Mouse (Mus musculus): Measurements from ENCODE around the gene Htt. TPM values are rescaled to one million over a fixed set of nuclear protein-coding genes. Genes with fewer than 3 reads are reported as not detected.
A peak's percentile ranks its signal among the peaks of the same experiment; 100 is the strongest.

Gene Htt
- polyA plus RNA-seq, 1 experiment from 2014 or later: 4.9 TPM

- Histone ChIP-seq H3K9me3 (replicated peaks; ENCODE audit: control insufficient read depth, low read length) (no peaks in the 10 kb centered on the region), H3K36me3 (ENCODE audit: control insufficient read depth, insufficient read depth) (no peaks in the 10 kb centered on the region), H3K9ac (ENCODE audit: low read depth, low read length) (no peak overlapping the region), H3K4me1 (ENCODE audit: control insufficient read depth, low read depth, low read length) (peaks cover 51% of the 10 kb centered on the region), H3K27ac (ENCODE audit: low read length) (no peak overlapping the region), H3K4me2 (ENCODE audit: low read depth, low read length) (no peak overlapping the region), H3K27me3 (ENCODE audit: control insufficient read depth, insufficient read depth, low read depth, low read length) (no peaks in the 10 kb centered on the region), H3K4me3 (ENCODE audit: low read depth, low read length) (no peak overlapping the region)
- no peak for ATAC-seq (ENCODE audit: low read depth)
- WGBS (ENCODE audit: insufficient replicate concordance): 64% methylated on average over 6 of the region's 6 CpGs
These were observed 193.0 kb downstream of the Htt start for GRCm38 (mm10) chr5:34954508-34954907.

GRCm38 (mm10) chr5:34955630-34956029 is 194.1 kb downstream of the Htt start:
- Histone ChIP-seq H3K4me2 (ENCODE audit: low read depth, low read length) (no peak overlapping the region), H3K36me3 (ENCODE audit: control insufficient read depth, insufficient read depth) (no peaks in the 10 kb centered on the region), H3K4me1 (ENCODE audit: control insufficient read depth, low read depth, low read length) (peaks cover 54% of the 10 kb centered on the region), H3K9ac (ENCODE audit: low read depth, low read length) (no peak overlapping the region), H3K9me3 (replicated peaks; ENCODE audit: control insufficient read depth, low read length) (no peaks in the 10 kb centered on the region), H3K27ac (ENCODE audit: low read length) (no peak overlapping the region), H3K27me3 (ENCODE audit: control insufficient read depth, insufficient read depth, low read depth, low read length) (no peaks in the 10 kb centered on the region), H3K4me3 (ENCODE audit: low read depth, low read length) (no peak overlapping the region)
- no peak for ATAC-seq (ENCODE audit: low read depth)
- WGBS (ENCODE audit: insufficient replicate concordance): 24% methylated on average over 5 of the region's 5 CpGs

GRCm38 (mm10) chr5:34956151-34956550 is 194.6 kb downstream of the Htt start:
- Histone ChIP-seq H3K4me3 (ENCODE audit: low read depth, low read length) (no peak overlapping the region), H3K4me1 (ENCODE audit: control insufficient read depth, low read depth, low read length) (peaks cover 57% of the 10 kb centered on the region)
- no peak for ATAC-seq (ENCODE audit: low read depth)

GRCm38 (mm10) chr5:34957015-34957414 is 195.5 kb downstream of the Htt start:
- Histone ChIP-seq H3K4me1 (ENCODE audit: control insufficient read depth, low read depth, low read length) (peaks cover 65% of the 10 kb centered on the region), H3K4me2 (ENCODE audit: low read depth, low read length) (no peak overlapping the region), H3K27me3 (ENCODE audit: control insufficient read depth, insufficient read depth, low read depth, low read length) (no peaks in the 10 kb centered on the region), H3K27ac (ENCODE audit: low read length) (no peak overlapping the region), H3K9ac (ENCODE audit: low read depth, low read length) (no peak overlapping the region), H3K9me3 (replicated peaks; ENCODE audit: control insufficient read depth, low read length) (no peaks in the 10 kb centered on the region), H3K4me3 (ENCODE audit: low read depth, low read length) (no peak overlapping the region), H3K36me3 (ENCODE audit: control insufficient read depth, insufficient read depth) (no peaks in the 10 kb centered on the region)
- no peak for ATAC-seq (ENCODE audit: low read depth)
- WGBS (ENCODE audit: insufficient replicate concordance): 67% methylated on average over 2 of the region's 2 CpGs

More at GRCm38 (mm10) chr5:34956151-34956550, 194.6 kb downstream of the Htt start:
- H3K36me3 ChIP-seq (ENCODE audit: control insufficient read depth, insufficient read depth): no peaks in the 10 kb centered on the region
- no peaks in the 10 kb centered on the region for H3K27me3 ChIP-seq (ENCODE audit: control insufficient read depth, insufficient read depth, low read depth, low read length)
- 78% methylated on average over 7 of the region's 7 CpGs for WGBS (ENCODE audit: insufficient replicate concordance)
- H3K9ac ChIP-seq (ENCODE audit: low read depth, low read length): no peak overlapping the region
- H3K9me3 ChIP-seq (replicated peaks; ENCODE audit: control insufficient read depth, low read length): no peaks in the 10 kb centered on the region
- H3K27ac ChIP-seq (ENCODE audit: low read length): no peak overlapping the region
- no peak overlapping the region for H3K4me2 ChIP-seq (ENCODE audit: low read depth, low read length)

- Histone ChIP-seq H3K4me3 (ENCODE audit: low read depth, low read length) (no peak overlapping the region), H3K9ac (ENCODE audit: low read depth, low read length) (peak overlapping the region; percentile 36), H3K4me1 (ENCODE audit: control insufficient read depth, low read depth, low read length) (peaks cover 65% of the 10 kb centered on the region), H3K4me2 (ENCODE audit: low read depth, low read length) (peak overlapping the region; percentile 41; the same call in 1 of the 2 replicates), H3K36me3 (ENCODE audit: control insufficient read depth, insufficient read depth) (peaks cover 3% of the 10 kb centered on the region; the same call in 1 of the 2 replicates), H3K27me3 (ENCODE audit: control insufficient read depth, insufficient read depth, low read depth, low read length) (no peaks in the 10 kb centered on the region), H3K9me3 (replicated peaks; ENCODE audit: control insufficient read depth, low read length) (no peaks in the 10 kb centered on the region), H3K27ac (ENCODE audit: low read length) (peak overlapping the region; percentile 87)
- 19% methylated on average over 1 of the region's 1 CpGs for WGBS (ENCODE audit: insufficient replicate concordance)
- peak; percentile 94 for ATAC-seq (ENCODE audit: low read depth)
These were observed 198.5 kb downstream of the Htt start for GRCm38 (mm10) chr5:34960021-34960420.

MicroRNA genes within 50 kb of the gene (microRNA counts, 519-probe panel; counts per million panel counts)
- microRNA mmu-miR-467g: 2,430 counts per million, percentile 62 among the panel's probes with 10 or more counts

Small RNAs within 50 kb of the gene (microRNA-seq; reads per million reads assigned to microRNA genes)
- not detected for gene Mir467g

Other genes with a start within 250 kb of the Htt start
- 6.2 and 6.3 TPM in 2 replicates for gene Tnip2, start 247.7 kb upstream of the Htt start, polyA plus RNA-seq (2015; fragmentation: Nextera tagmentation; extraction: Ambion mirVana)
- 6.5 and 6.8 TPM in 2 replicates for gene Sh3bp2, start 235.9 kb upstream of the Htt start, polyA plus RNA-seq (2015; fragmentation: Nextera tagmentation; extraction: Ambion mirVana)
- 122 and 133 TPM in 2 replicates for gene Add1, start 188.1 kb upstream of the Htt start, polyA plus RNA-seq (2015; fragmentation: Nextera tagmentation; extraction: Ambion mirVana)
- 35.3 and 52.3 TPM in 2 replicates for gene Mfsd10, start 124.5 kb upstream of the Htt start, polyA plus RNA-seq (2015; fragmentation: Nextera tagmentation; extraction: Ambion mirVana)
- gene Nop14, start 101.6 kb upstream of the Htt start, polyA plus RNA-seq (2015; fragmentation: Nextera tagmentation; extraction: Ambion mirVana): 9.3 and 10.1 TPM in 2 replicates
- 0.79 and 0.91 TPM in 2 replicates for gene Grk4, start 101.4 kb upstream of the Htt start, polyA plus RNA-seq (2015; fragmentation: Nextera tagmentation; extraction: Ambion mirVana)
- 0.09 and 0.37 TPM in 2 replicates for gene Msantd1, start 146.3 kb downstream of the Htt start, polyA plus RNA-seq (2015; fragmentation: Nextera tagmentation; extraction: Ambion mirVana)
- gene Rgs12, start 187.7 kb downstream of the Htt start, polyA plus RNA-seq (2015; fragmentation: Nextera tagmentation; extraction: Ambion mirVana): 15.7 and 16.2 TPM in 2 replicates

Data from liver, embryonic 16.5 days (tissue).